Mouse (Mus musculus) large intestine, adult 2 months (tissue): ENCODE data around the gene Sertad1. TPM values are rescaled to one million over a fixed set of nuclear protein-coding genes. Genes with fewer than 3 reads are reported as not detected.
A peak's percentile ranks its signal among the peaks of the same experiment; 100 is the strongest.

Experiments used
- DNase-seq: peaks from one replicate; pipeline ENCODE4 v3.0.0-alpha.2; 2012; ENCODE audit warnings: low read depth, low spot score
- WGBS: fragments of 180-500 bp; shearing (Covaris S2); methylation state at CpG from one replicate; pipeline ENCODE4 v1.1.7; 2018; 5-methylcytosine and 5-hydroxymethylcytosine counted together
- polyA plus RNA-seq: library from polyadenylated mRNA; depleted of rRNA; stranded (reverse); fragments of >200 nt; gene quantifications from 2 replicates; pipeline ENCODE4 v1.2.3, GENCODE M21; 2012; rRNA removed

The Sertad1 gene
- polyA plus RNA-seq, result 54.5 and 60.4 TPM in 2 replicates

- WGBS, result under 1% methylated on average over 79 of the region's 80 CpGs
- peak; percentile 97 for DNase-seq
These were observed at the start of gene Sertad1 for GRCm38 (mm10) chr7:27486770-27487697. Sertad1 (plus strand) TSS chr7:27486910.

GRCm38 (mm10) chr7:27437544-27437943, 49.2 kb upstream of the Sertad1 start:
- DNase-seq, result no peak
- 68% methylated on average over 5 of the region's 5 CpGs for WGBS

DNA sequence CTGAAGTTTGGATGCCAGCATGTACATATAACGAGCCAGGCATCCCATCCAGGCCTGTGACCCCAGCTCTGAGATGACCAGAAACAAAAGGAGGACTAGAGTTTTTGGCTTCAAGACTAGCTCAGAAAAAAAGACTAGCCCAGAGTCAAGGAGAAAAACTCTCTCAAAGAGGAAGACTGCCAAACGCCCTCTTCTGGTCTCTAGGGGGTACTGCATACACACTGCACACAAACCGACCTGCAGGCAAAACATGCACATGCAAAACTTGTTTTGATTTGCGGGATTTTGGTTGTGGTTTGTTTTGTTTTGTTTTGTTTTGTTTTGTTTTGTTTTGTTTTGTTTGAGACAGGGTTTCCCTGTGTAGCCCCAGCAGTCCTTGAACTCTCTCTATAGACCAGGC, 46.7 kb upstream of the Sertad1 start:
- DNase-seq, result no peak
- 75% methylated on average over 4 of the region's 4 CpGs for WGBS

DNA sequence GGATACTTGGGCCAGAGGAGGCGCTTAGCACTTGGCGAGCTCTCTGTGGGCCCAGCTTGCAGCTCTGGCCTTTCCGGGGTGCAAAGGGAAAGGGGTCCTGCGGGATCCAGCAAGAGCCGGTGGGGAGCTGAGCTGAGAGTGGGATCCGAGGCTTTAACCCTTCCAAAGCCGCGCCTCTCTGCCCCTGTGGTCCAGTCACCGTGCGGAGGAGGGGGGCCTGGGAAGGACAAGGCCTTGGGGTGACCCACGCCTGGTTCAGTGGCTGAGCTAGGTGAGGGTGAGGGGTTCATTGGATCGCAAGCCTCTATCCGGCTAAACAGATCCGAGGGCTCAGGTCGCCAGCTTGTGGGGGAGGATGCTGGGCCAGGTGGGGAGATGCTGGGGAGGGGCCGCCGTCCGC, 40.7 kb upstream of the Sertad1 start:
- no peak for DNase-seq

GRCm38 (mm10) chr7:27446521-27447418, 39.9 kb upstream of the Sertad1 start:
- DNase-seq, result no peak
- 6% methylated on average over 50 of the region's 53 CpGs for WGBS

More for the DNA sequence above, 40.7 kb upstream of the Sertad1 start:
- WGBS, result 23% methylated on average over 18 of the region's 18 CpGs

GRCm38 (mm10) chr7:27447419-27448286, 39.1 kb upstream of the Sertad1 start, which contains the start of the genes Sptbn4 and Blvrb:
Sptbn4 (minus strand) TSS chr7:27447686.
Blvrb (plus strand) TSS chr7:27447978.
- WGBS, result 1% methylated on average over 54 of the region's 54 CpGs

DNA sequence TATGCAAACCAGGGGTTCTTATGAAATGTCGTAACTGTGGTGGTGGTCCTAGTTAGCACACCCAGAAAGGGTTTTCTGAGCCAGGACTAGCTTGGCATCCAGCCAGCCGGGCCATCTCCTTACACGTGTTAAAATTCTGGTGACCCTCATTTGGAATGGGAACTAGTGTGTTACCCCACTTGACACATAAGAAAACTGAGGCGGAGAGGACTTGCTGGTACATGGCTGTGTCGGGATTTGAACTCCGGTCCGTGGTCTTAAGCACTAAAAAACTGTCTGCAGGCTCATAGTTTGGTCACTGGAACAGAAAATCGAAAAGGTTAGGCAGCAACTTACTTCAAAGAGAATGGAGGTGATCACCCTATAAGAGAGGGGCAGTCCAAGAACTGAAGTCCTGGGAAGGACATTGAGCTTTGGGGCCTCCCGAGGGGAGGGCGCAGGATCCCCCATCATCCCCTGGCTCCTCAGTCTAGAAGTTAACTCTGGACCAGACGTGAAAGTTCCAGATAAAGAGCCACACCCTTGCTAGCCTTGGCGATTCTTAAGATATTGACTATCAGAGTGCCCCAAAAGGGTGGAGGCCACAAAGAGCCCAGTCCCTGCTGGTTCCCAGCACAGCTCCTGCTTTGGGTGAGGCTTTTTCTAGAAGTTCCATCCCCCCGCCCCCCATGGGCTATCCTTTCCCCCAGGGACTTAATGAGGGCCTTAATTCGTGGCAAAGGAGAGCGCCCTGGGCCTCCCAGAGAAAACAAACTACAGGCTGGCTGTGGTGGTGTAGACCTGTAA, 38.1 kb upstream of the Sertad1 start:
- 34% methylated on average over 15 of the region's 15 CpGs for WGBS
- DNase-seq, result no peak

More at GRCm38 (mm10) chr7:27447419-27448286, 39.1 kb upstream of the Sertad1 start, which contains the start of the genes Sptbn4 and Blvrb:
- peak; percentile 95 for DNase-seq

GRCm38 (mm10) chr7:27449256-27449862, 37.4 kb upstream of the Sertad1 start:
- no peak for DNase-seq
- 54% methylated on average over 10 of the region's 10 CpGs for WGBS

- whole genome bisulfite sequencing, result 81% methylated on average over 2 of the region's 2 CpGs
- no peak for DNase-seq
These were observed 35.4 kb upstream of the Sertad1 start for GRCm38 (mm10) chr7:27451359-27451758.

- DNase-seq, result no peak
- WGBS, result 52% methylated on average over 13 of the region's 13 CpGs
These were observed 34.4 kb upstream of the Sertad1 start for GRCm38 (mm10) chr7:27452206-27452770.

- DNase-seq, result no peak
These were observed 32.1 kb upstream of the Sertad1 start for GRCm38 (mm10) chr7:27454461-27455121.

DNA sequence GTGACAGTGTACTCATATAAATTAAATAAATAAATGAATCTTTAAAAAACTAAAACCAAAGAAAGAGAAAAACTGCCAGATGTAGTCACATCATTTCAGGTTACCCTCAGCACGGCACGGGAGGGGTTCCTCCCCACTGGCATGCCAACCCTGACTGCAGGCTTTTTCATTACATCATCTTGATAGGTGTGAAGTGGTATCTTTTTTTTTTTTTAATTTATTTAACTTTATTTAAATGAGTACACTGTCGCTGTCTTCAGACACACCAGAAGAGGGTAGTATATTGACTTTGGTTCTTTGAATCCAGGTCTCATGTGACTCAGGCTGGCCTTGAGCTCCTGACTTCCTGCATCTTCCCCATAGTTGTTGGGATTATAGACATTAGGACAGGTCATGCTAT, 31.4 kb upstream of the Sertad1 start:
- WGBS, result 96% methylated on average over 3 of the region's 3 CpGs
- DNase-seq, result no peak

More at GRCm38 (mm10) chr7:27454461-27455121, 32.1 kb upstream of the Sertad1 start:
- WGBS, result 72% methylated on average over 10 of the region's 10 CpGs

DNA sequence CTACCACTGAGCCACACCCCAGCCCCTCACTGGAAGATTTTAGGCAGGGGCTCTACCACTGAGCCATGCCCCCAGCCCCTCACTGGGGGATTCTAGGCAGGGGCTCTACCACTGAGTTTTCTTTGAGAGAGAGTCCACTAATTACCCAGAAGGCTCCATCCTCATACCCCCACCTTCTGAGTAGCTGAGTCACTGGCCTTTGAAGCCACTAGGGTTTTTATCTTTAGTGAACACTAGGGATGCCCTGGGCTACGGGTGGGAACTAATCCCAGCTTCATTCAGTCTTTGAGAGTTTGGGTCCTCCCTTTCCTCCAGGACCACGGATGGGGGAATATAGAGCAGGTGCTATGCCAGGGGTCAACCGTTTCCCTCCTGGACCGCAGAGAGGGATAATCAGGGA, 28.1 kb upstream of the Sertad1 start:
- 84% methylated on average over 4 of the region's 4 CpGs for WGBS
- DNase-seq, result no peak

DNA sequence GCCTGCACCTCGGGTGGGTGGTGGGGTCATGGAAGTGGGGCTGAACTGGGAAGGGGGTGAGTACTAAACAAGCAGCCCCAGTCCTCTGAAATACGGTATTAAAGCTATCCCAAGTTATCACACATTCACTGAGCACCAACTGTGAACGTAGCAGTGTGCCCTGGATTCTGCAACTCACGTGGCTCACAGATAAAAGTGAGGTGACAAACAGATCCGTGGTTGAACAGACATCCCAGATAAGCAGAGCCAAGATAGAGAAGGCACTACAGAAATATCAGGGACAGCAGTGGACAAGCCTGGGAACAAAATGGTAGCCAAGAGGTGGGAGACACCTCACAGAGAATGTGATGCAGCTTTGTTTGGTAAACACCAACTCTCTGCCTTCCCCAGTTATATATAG, 27.1 kb upstream of the Sertad1 start:
- no peak for DNase-seq
- 92% methylated on average over 5 of the region's 5 CpGs for WGBS

DNA sequence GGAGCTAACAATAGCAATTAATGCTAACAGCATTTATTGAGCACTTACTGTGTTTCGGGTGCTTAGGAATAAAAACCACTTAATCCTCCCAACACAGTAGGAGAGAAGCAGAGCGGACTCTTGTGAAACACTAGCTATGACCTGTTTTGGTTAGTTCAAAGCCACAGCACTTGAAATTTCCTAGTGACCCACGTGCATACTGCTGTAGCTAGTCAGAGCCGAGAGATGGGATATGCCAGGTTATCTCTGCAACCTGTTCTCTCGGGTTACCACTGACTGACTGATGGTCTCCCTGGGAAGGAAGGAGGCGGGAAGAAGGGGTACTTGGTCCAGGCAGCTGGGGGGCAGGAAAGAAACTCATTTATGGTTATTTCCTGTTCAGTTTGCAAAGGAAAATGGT, 26.2 kb upstream of the Sertad1 start:
- WGBS, result 79% methylated on average over 6 of the region's 6 CpGs
- no peak for DNase-seq

DNA sequence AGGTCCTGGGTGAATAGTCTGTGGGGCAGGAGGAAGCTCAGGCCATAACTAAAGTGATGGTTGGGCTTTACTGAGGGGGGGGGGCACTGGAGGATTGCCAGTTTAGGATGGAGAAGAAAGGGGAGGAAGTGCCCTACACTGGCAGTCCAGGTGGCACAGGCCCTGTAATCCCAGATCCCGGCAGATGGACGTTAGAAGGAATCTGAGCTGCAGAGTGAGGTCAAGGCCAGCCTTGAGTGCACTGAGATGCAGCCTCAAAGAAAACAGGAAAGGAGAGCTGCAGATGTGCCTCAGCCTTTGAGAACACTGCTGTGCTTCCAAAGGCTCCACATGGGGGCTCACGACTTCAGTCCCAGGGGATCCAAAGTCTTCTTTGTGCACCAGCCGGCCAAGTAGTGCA, 19.1 kb upstream of the Sertad1 start:
- DNase-seq, result no peak
- 49% methylated on average over 4 of the region's 4 CpGs for WGBS
